Mouse (Mus musculus) urinary bladder, postnatal 14 days (tissue): ENCODE measurements around the gene Dennd4a.
A peak's percentile ranks its signal among the peaks of the same experiment; 100 is the strongest.

Experiments
- DNase-seq: peaks from one replicate; pipeline ENCODE4 v3.0.0; 2021; ENCODE audit warnings: low spot score

Dennd4a gene

GRCm38 (mm10) chr9:64957276-64957675 is 146.1 kb downstream of the Dennd4a start:
- DNase-seq = no peak

- DNase-seq = peak; percentile 96
Measured at GRCm38 (mm10) chr9:64960117-64960977, 149.2 kb downstream of the Dennd4a start, which contains the start of gene Ints14. TSS of gene Ints14 (plus strand) at chr9:64960905.

GRCm38 (mm10) chr9:64960978-64961320 is 149.8 kb downstream of the Dennd4a start:
- no peak for DNase-seq
